Mouse (Mus musculus): ENCODE data around the gene Nup62. TPM values are rescaled to one million over a fixed set of nuclear protein-coding genes. Genes with fewer than 3 reads are reported as not detected.

Gene Nup62
- polyA plus RNA-seq (2015; fragmentation: Nextera tagmentation; extraction: Ambion mirVana), result 79.2 and 81.5 TPM in 2 replicates

DNA sequence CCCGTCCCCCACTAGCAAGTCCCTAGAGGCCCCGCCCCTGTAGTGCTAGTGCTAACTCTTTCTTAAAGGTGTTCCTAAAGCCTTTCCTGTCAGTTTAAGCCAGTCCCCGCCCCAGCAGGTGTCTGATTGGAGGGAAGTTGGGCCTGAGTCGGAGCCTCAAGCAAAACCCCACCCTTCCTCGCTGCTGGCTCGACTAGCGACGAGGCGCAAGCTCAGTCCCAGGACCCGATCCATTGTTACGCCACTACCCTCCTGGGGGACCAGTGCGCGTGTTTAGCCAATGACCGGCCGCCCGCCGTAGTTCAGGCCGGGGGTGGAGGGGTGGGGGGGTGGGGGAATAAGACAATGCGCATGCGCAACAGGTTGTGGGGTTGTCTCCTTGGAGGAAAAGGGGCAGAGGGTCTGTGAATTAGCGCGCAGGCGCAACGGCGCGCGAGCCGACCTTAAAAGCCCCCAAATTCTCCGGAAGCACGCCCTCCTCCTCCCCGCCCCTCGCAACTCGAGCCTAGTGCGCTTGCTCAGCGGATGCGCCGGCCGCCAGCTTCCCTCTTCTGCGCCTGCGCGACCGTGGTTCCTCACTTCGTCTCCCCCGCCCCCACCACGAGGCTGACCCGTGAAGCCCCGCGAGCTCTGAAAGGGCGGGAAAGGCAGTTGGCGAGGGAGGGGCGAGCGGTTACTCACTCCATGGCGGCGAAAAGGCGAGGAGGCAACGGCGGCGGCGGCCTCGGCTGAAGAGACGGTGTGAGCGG is at the start of gene Nup62, which contains the start of gene Il4i1:
Gene Nup62, plus strand, starts transcription at position 368 of the 749 bp plus-strand sequence.
Gene Il4i1, plus strand, starts transcription at position 667 of the 749 bp plus-strand sequence.
- Histone ChIP-seq H3K27ac (ENCODE audit: low read length) (peak within 1 kb of the TSS; percentile 96), H3K4me1 (ENCODE audit: control insufficient read depth, insufficient read depth, low read length) (peaks cover 43% of the 10 kb centered on the region), H3K9me3 (replicated peaks; ENCODE audit: control insufficient read depth, low read length) (no peaks in the 10 kb centered on the region), H3K4me3 (ENCODE audit: low read length) (peak within 1 kb of the TSS; percentile 80), H3K36me3 (ENCODE audit: control insufficient read depth, insufficient read depth) (peaks cover 9% of the 10 kb centered on the region), H3K4me2 (ENCODE audit: low read depth, low read length) (peak within 1 kb of the TSS; percentile 79), H3K27me3 (ENCODE audit: control insufficient read depth, insufficient read depth, low read length) (no peaks in the 10 kb centered on the region), H3K9ac (ENCODE audit: low read length) (peak within 1 kb of the TSS; percentile 96)
- under 1% methylated on average over 61 of the region's 62 CpGs for WGBS
- peak; percentile 90 for ATAC-seq (replicated peaks; ENCODE audit: extremely low read depth, insufficient read depth, low FRiP score)

DNA sequence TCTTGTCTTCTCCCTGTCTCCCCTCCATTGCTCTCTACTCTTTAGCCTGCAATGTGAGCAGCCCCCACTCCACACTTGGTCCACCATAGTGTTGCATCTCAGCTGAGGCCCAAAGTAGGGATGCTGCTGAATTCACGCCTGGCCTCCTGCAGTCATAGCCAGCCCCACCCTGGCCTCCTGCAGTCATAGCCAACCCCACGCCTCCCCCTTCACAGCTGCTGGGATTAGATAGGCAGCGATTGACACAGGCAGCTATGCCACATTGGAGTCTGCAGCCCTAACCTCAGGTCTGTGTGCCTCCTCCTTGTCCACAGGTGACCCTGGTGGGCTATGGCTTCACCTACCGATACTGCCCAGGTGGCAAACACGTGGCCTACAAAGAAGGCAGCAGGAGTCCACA is 47.8 kb upstream of the Nup62 start:
- Histone ChIP-seq H3K9ac (ENCODE audit: low read length) (no peak overlapping the region), H3K36me3 (ENCODE audit: control insufficient read depth, insufficient read depth) (peaks cover 43% of the 10 kb centered on the region), H3K9me3 (replicated peaks; ENCODE audit: control insufficient read depth, low read length) (no peaks in the 10 kb centered on the region), H3K4me1 (ENCODE audit: control insufficient read depth, insufficient read depth, low read length) (no peaks in the 10 kb centered on the region), H3K4me3 (ENCODE audit: low read length) (no peak overlapping the region), H3K27me3 (ENCODE audit: control insufficient read depth, insufficient read depth, low read length) (no peaks in the 10 kb centered on the region), H3K4me2 (ENCODE audit: low read depth, low read length) (no peak overlapping the region), H3K27ac (ENCODE audit: low read length) (no peak overlapping the region)
- no peak for ATAC-seq (replicated peaks; ENCODE audit: extremely low read depth, insufficient read depth, low FRiP score)
- WGBS, result 77% methylated on average over 5 of the region's 5 CpGs

DNA sequence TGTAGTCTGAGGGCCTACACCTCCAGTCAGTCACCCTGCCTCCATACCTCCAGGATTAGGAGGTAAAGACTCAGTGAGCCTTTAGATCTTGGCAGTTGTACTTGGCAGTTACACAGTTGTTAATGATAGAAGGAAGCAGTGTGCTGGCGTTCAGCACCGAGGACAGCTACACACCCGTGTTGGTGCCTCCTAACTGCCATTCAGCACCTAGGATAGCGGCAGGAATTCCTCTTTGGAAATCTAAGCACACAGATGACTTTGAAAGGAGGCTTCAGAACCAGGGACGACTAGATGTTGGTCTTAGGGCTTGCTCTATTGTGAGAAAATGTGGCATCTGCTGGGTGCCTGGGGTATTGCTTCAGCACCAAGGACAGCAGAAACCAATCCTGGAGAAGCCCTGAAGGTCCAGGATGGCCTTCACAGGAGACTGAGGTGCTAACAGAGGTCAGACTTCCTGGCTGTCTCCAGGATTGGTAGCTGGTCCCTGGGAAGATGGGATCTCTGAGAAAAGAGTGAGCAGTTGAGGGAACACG is 45.8 kb upstream of the Nup62 start:
- WGBS, result 15% methylated on average over 6 of the region's 6 CpGs
- H3K4me3 ChIP-seq (ENCODE audit: low read length), result no peak overlapping the region
- no peak for ATAC-seq (replicated peaks; ENCODE audit: extremely low read depth, insufficient read depth, low FRiP score)

DNA sequence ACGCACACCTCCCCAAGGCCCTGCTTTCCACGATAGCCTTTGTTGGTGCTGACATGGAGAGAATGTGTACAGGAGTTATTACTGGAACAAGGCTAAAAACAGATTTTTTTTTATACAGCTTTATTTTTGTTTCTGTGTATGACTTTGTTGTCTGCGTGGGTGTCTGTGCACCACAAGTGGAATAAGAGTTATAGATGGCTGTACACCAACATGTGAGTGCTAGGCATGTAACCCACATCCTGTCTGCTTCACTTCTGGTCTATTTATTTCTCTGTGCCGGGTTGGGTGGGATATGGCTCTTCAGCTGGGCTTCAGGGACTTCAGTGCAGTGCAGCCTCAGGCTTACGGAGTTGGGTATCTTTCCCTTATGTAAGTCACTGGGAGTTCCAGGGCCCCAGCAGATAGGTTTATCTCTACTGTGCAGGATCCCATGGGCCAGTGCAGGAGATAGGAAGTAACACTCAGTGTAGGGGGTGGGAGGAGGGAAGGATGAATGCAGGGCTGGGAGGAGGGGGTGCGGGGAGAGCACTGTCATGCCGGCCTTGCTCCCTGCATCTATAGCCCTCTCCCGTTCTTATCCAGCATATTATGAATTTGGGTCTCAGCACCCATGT is 43.2 kb upstream of the Nup62 start:
- H3K9me3 ChIP-seq (replicated peaks; ENCODE audit: control insufficient read depth, low read length), result no peaks in the 10 kb centered on the region
- WGBS, result 74% methylated on average over 8 of the region's 8 CpGs
- no peak overlapping the region for H3K9ac ChIP-seq (ENCODE audit: low read length)
- ATAC-seq (replicated peaks; ENCODE audit: extremely low read depth, insufficient read depth, low FRiP score), result no peak
- H3K36me3 ChIP-seq (ENCODE audit: control insufficient read depth, insufficient read depth), result peaks cover 48% of the 10 kb centered on the region
- no peaks in the 10 kb centered on the region for H3K4me1 ChIP-seq (ENCODE audit: control insufficient read depth, insufficient read depth, low read length)
- H3K27ac ChIP-seq (ENCODE audit: low read length), result no peak overlapping the region
- H3K27me3 ChIP-seq (ENCODE audit: control insufficient read depth, insufficient read depth, low read length), result no peaks in the 10 kb centered on the region
- no peak overlapping the region for H3K4me2 ChIP-seq (ENCODE audit: low read depth, low read length)
- H3K4me3 ChIP-seq (ENCODE audit: low read length), result no peak overlapping the region

More for the DNA sequence above, 45.8 kb upstream of the Nup62 start:
- Histone ChIP-seq H3K27ac (ENCODE audit: low read length) (no peak overlapping the region), H3K36me3 (ENCODE audit: control insufficient read depth, insufficient read depth) (peaks cover 45% of the 10 kb centered on the region), H3K4me1 (ENCODE audit: control insufficient read depth, insufficient read depth, low read length) (no peaks in the 10 kb centered on the region), H3K27me3 (ENCODE audit: control insufficient read depth, insufficient read depth, low read length) (no peaks in the 10 kb centered on the region), H3K4me2 (ENCODE audit: low read depth, low read length) (no peak overlapping the region), H3K9ac (ENCODE audit: low read length) (no peak overlapping the region), H3K9me3 (replicated peaks; ENCODE audit: control insufficient read depth, low read length) (no peaks in the 10 kb centered on the region)

DNA sequence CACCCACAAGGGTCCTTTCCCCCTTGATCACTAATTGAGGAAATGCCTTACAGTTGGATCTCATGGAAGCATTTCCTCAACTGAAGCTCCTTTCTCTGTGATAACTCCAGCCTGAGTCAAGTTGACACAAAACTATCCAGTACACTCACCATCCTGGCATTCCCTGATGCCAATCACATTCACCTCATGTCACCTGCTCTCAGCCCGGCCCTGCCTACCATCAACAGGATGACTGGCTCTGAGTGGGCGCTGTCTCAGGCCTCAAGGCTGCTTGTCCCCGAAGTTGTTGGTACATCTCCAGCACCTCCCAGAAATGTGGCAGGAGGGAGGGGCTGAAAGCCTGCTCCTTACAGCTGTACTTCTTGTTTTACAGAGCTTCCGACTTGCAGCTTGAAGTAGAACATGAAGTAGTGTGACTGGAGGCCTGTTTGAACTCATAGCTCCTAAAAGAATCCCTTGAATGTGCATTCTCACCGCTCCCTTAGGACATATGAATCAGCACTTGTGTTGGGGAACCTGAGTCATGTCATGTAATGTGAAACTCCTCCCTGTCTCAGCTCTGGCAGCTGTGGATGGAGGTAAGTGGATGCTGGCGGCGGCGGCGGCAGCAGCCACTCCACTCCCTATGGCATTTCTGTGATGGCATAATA is 38.9 kb upstream of the Nup62 start:
- Histone ChIP-seq H3K4me1 (ENCODE audit: control insufficient read depth, insufficient read depth, low read length) (no peaks in the 10 kb centered on the region), H3K4me2 (ENCODE audit: low read depth, low read length) (no peak overlapping the region), H3K4me3 (ENCODE audit: low read length) (no peak overlapping the region), H3K27me3 (ENCODE audit: control insufficient read depth, insufficient read depth, low read length) (no peaks in the 10 kb centered on the region), H3K9me3 (replicated peaks; ENCODE audit: control insufficient read depth, low read length) (no peaks in the 10 kb centered on the region), H3K9ac (ENCODE audit: low read length) (no peak overlapping the region), H3K36me3 (ENCODE audit: control insufficient read depth, insufficient read depth) (peaks cover 31% of the 10 kb centered on the region), H3K27ac (ENCODE audit: low read length) (no peak overlapping the region)
- WGBS, result 82% methylated on average over 9 of the region's 9 CpGs
- ATAC-seq (replicated peaks; ENCODE audit: extremely low read depth, insufficient read depth, low FRiP score), result no peak

DNA sequence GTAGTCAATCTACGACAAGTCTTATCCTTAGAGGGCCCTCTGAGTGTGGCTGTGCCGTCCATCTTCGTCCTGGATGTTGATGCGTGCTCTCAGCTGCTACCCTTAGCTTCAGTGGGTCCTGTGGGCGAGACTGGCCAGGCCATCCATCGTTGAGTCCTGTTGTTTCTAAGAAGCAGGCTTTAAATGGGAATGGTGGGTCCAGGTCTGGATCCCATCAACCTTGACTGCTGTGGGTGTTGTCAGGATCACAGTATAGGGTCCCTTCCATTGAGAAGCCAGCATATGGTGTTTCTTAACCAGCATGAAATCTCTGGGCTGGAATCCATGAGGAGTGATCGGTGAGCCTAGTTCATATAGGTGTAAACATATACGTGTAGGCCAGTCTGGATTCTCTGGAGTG is 35.8 kb upstream of the Nup62 start:
- 77% methylated on average over 8 of the region's 8 CpGs for WGBS
- H3K4me1 ChIP-seq (ENCODE audit: control insufficient read depth, insufficient read depth, low read length), result no peaks in the 10 kb centered on the region
- no peak for ATAC-seq (replicated peaks; ENCODE audit: extremely low read depth, insufficient read depth, low FRiP score)

DNA sequence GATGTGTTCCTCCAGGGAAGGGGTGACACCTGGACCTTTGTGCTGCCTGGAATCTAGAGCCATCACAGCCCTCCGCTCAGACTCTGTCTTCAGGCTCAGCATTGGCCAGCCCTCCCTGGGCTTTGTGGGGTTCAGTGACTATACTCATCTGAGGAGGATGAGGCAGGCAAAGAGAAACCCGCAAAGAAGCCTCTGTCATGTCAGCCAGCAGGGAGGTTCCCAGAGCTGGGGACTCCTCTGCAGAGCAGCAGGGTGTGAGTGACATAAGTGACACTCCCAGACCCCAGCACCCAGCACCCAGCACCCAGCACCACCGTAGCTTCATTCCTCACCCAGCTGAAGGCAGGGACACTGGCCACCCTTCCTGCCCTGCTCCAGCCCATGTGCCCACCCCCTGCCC is 26.4 kb upstream of the Nup62 start:
- 60% methylated on average over 3 of the region's 3 CpGs for WGBS
- Histone ChIP-seq H3K9me3 (replicated peaks; ENCODE audit: control insufficient read depth, low read length) (peaks cover 6% of the 10 kb centered on the region; the same call in 1 of the 2 replicates), H3K36me3 (ENCODE audit: control insufficient read depth, insufficient read depth) (no peaks in the 10 kb centered on the region), H3K9ac (ENCODE audit: low read length) (no peak overlapping the region), H3K4me1 (ENCODE audit: control insufficient read depth, insufficient read depth, low read length) (no peaks in the 10 kb centered on the region), H3K4me2 (ENCODE audit: low read depth, low read length) (no peak overlapping the region), H3K4me3 (ENCODE audit: low read length) (no peak overlapping the region), H3K27me3 (ENCODE audit: control insufficient read depth, insufficient read depth, low read length) (no peaks in the 10 kb centered on the region), H3K27ac (ENCODE audit: low read length) (no peak overlapping the region)
- no peak for ATAC-seq (replicated peaks; ENCODE audit: extremely low read depth, insufficient read depth, low FRiP score)

More for the DNA sequence above, 35.8 kb upstream of the Nup62 start:
- no peaks in the 10 kb centered on the region for H3K27me3 ChIP-seq (ENCODE audit: control insufficient read depth, insufficient read depth, low read length)
- no peak overlapping the region for H3K9ac ChIP-seq (ENCODE audit: low read length)
- H3K9me3 ChIP-seq (replicated peaks; ENCODE audit: control insufficient read depth, low read length), result no peaks in the 10 kb centered on the region
- H3K27ac ChIP-seq (ENCODE audit: low read length), result no peak overlapping the region
- H3K4me3 ChIP-seq (ENCODE audit: low read length), result no peak overlapping the region
- H3K36me3 ChIP-seq (ENCODE audit: control insufficient read depth, insufficient read depth), result peaks cover 15% of the 10 kb centered on the region
- H3K4me2 ChIP-seq (ENCODE audit: low read depth, low read length), result no peak overlapping the region

DNA sequence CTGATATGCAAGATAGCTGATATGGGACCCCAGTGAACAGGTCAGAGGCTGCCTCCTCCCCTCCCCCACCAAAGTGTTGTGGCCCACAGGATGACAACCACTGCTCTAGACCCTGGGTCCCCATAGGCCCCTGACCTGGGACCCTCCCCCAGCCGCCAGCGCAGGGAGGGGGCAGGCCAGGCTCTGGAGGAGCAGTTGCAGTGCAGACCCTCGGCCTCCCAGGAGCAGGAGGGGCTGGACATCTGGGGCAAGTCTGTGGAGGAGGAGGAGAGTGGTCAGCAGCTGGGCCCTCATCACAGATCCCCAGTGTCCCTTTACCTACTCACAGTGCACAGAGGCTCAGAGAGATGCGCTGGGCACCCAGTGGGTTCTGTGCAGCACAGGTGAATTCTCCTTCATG is 25.8 kb upstream of the Nup62 start:
- Histone ChIP-seq H3K9ac (ENCODE audit: low read length) (no peak overlapping the region), H3K4me3 (ENCODE audit: low read length) (no peak overlapping the region), H3K36me3 (ENCODE audit: control insufficient read depth, insufficient read depth) (no peaks in the 10 kb centered on the region), H3K27me3 (ENCODE audit: control insufficient read depth, insufficient read depth, low read length) (no peaks in the 10 kb centered on the region), H3K4me2 (ENCODE audit: low read depth, low read length) (no peak overlapping the region), H3K27ac (ENCODE audit: low read length) (no peak overlapping the region), H3K9me3 (replicated peaks; ENCODE audit: control insufficient read depth, low read length) (peaks cover 8% of the 10 kb centered on the region; the same call in 1 of the 2 replicates), H3K4me1 (ENCODE audit: control insufficient read depth, insufficient read depth, low read length) (no peaks in the 10 kb centered on the region)
- 67% methylated on average over 4 of the region's 4 CpGs for WGBS
- ATAC-seq (replicated peaks; ENCODE audit: extremely low read depth, insufficient read depth, low FRiP score), result no peak

DNA sequence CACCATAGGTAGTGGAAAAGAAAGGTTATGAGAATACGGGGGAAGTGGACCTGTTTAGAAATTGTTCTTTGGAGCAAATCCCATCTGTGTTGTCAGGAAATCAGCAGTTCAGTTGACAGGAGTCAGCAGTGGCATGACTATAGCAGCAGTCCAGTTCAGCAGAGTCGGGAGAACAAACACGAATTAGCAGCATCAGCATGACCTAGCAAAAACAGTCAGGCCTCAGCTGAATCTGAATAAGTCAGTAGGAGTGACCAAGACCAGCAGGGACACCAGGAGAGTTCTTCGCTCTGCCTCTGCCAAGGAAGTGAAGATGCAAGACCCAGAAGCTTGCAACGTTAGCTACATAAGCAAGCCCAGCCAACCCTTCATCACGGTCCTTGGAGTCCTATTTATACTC is 23.1 kb upstream of the Nup62 start:
- H3K9ac ChIP-seq (ENCODE audit: low read length), result no peak overlapping the region
- H3K27ac ChIP-seq (ENCODE audit: low read length), result no peak overlapping the region
- H3K36me3 ChIP-seq (ENCODE audit: control insufficient read depth, insufficient read depth), result no peaks in the 10 kb centered on the region
- no peaks in the 10 kb centered on the region for H3K27me3 ChIP-seq (ENCODE audit: control insufficient read depth, insufficient read depth, low read length)
- no peak for ATAC-seq (replicated peaks; ENCODE audit: extremely low read depth, insufficient read depth, low FRiP score)
- H3K9me3 ChIP-seq (replicated peaks; ENCODE audit: control insufficient read depth, low read length), result peaks cover 14% of the 10 kb centered on the region
- no peaks in the 10 kb centered on the region for H3K4me1 ChIP-seq (ENCODE audit: control insufficient read depth, insufficient read depth, low read length)
- WGBS, result 76% methylated on average over 6 of the region's 6 CpGs
- no peak overlapping the region for H3K4me3 ChIP-seq (ENCODE audit: low read length)
- H3K4me2 ChIP-seq (ENCODE audit: low read depth, low read length), result no peak overlapping the region

All from heart, embryonic 16.5 days (tissue).